Mouse (Mus musculus): ENCODE measurements around the gene Gnptab. TPM values are rescaled to one million over a fixed set of nuclear protein-coding genes. Genes with fewer than 3 reads are reported as not detected.
A peak's percentile ranks its signal among the peaks of the same experiment; 100 is the strongest.

Gnptab gene
- total and polyA plus RNA-seq, 3 experiments, result 14.2 to 24.1 TPM; not detected in 1

GRCm38 (mm10) chr10:88451221-88451620 lies 72.3 kb downstream of the Gnptab start:
- Histone ChIP-seq H3K9ac (ENCODE audit: control insufficient read depth, low read depth, low read length, poor library complexity, severe bottlenecking) (no peak overlapping the region), H3K9me3 (replicated peaks; ENCODE audit: insufficient read depth, low read length) (no peaks in the 10 kb centered on the region), H3K27me3 (ENCODE audit: control insufficient read depth in 1 of 2, insufficient read depth in 2 of 2, low read length in 2 of 2) (no peaks in the 10 kb centered on the region), H3K27ac (ENCODE audit: control insufficient read depth, low read depth, low read length) (no peak overlapping the region), H3K4me1 (ENCODE audit: control insufficient read depth in 1 of 2, insufficient read depth in 2 of 2, low read length in 2 of 2) (no peaks in the 10 kb centered on the region), H3K36me3 (ENCODE audit: control insufficient read depth in 1 of 2, insufficient read depth in 2 of 2, low read length in 2 of 2) (no peaks in the 10 kb centered on the region; a peak in 1 of 4 replicates), H3K79me2 (ENCODE audit: control insufficient read depth, insufficient read depth, low read length, poor library complexity) (no peaks in the 10 kb centered on the region), H3K4me3 (ENCODE audit: control insufficient read depth in 1 of 2, insufficient read depth in 1 of 2, low read depth in 2 of 2, low read length in 2 of 2) (no peak overlapping the region)
- DNase-seq (ENCODE audit: low read depth, low spot score), result peak; percentile 52
- TF ChIP-seq MYC (IDR thresholded peaks at IDR 0.05; ENCODE audit: low read depth, low read length) (no peak), ETS1 (IDR thresholded peaks at IDR 0.05; ENCODE audit: low read depth, low read length) (0 out of 2 replicates have a peak, but pooled peaks have one; percentile 11), USF1 (IDR thresholded peaks at IDR 0.05; ENCODE audit: low read depth, low read length) (no peak), MYB (IDR thresholded peaks at IDR 0.05; ENCODE audit: low read depth, low read length) (no peak)

GRCm38 (mm10) chr10:88451990-88452389 lies 73.1 kb downstream of the Gnptab start:
- H3K36me3 ChIP-seq (ENCODE audit: control insufficient read depth in 1 of 2, insufficient read depth in 2 of 2, low read length in 2 of 2), result no peaks in the 10 kb centered on the region
- no peaks in the 10 kb centered on the region for H3K4me1 ChIP-seq (ENCODE audit: control insufficient read depth in 1 of 2, insufficient read depth in 2 of 2, low read length in 2 of 2)
- H3K4me3 ChIP-seq (ENCODE audit: control insufficient read depth in 1 of 2, insufficient read depth in 1 of 2, low read depth in 2 of 2, low read length in 2 of 2), result no peak overlapping the region
- no peaks in the 10 kb centered on the region for H3K9me3 ChIP-seq (replicated peaks; ENCODE audit: insufficient read depth, low read length)
- H3K27ac ChIP-seq (ENCODE audit: control insufficient read depth, low read depth, low read length), result no peak overlapping the region
- H3K9ac ChIP-seq (ENCODE audit: control insufficient read depth, low read depth, low read length, poor library complexity, severe bottlenecking), result no peak overlapping the region
- TF ChIP-seq ZKSCAN1 (IDR thresholded peaks at IDR 0.05; ENCODE audit: low read depth, low read length) (no peak), ETS1 (IDR thresholded peaks at IDR 0.05; ENCODE audit: low read depth, low read length) (no peak), E2F4 (IDR thresholded peaks at IDR 0.05; ENCODE audit: borderline replicate concordance, low read depth, low read length) (no peak), TCF12 (IDR thresholded peaks at IDR 0.05; ENCODE audit: low read depth, low read length) (no peak), MAFK (IDR thresholded peaks at IDR 0.05; ENCODE audit: borderline replicate concordance, low read depth, low read length) (no peak), HCFC1 (IDR thresholded peaks at IDR 0.05; ENCODE audit: low read depth, low read length) (no peak), KAT2A (conservative IDR thresholded peaks at IDR 0.05; ENCODE audit: low read depth, low read length) (no peak), POLR2AphosphoS5 (IDR thresholded peaks at IDR 0.05; ENCODE audit: borderline replicate concordance, low read depth, low read length) (no peak), MEF2A (IDR thresholded peaks at IDR 0.05; ENCODE audit: extremely low read depth, insufficient replicate concordance, low read depth, low read length, poor library complexity, severe bottlenecking) (no peak), ZNF384 (IDR thresholded peaks at IDR 0.05; ENCODE audit: low read depth, low read length) (no peak), ZMIZ1 (IDR thresholded peaks at IDR 0.05; ENCODE audit: low read depth, low read length) (no peak)
- no peaks in the 10 kb centered on the region for H3K79me2 ChIP-seq (ENCODE audit: control insufficient read depth, insufficient read depth, low read length, poor library complexity)
- no peaks in the 10 kb centered on the region for H3K27me3 ChIP-seq (ENCODE audit: control insufficient read depth in 1 of 2, insufficient read depth in 2 of 2, low read length in 2 of 2)
- DNase-seq (ENCODE audit: low read depth, low spot score), result no peak

GRCm38 (mm10) chr10:88457816-88458215 lies 78.9 kb downstream of the Gnptab start:
- Histone ChIP-seq H3K9me3 (replicated peaks; ENCODE audit: insufficient read depth, low read length) (no peaks in the 10 kb centered on the region), H3K4me1 (ENCODE audit: control insufficient read depth in 1 of 2, insufficient read depth in 2 of 2, low read length in 2 of 2) (no peaks in the 10 kb centered on the region), H3K79me2 (ENCODE audit: control insufficient read depth, insufficient read depth, low read length, poor library complexity) (no peaks in the 10 kb centered on the region), H3K9ac (ENCODE audit: control insufficient read depth, low read depth, low read length, poor library complexity, severe bottlenecking) (no peak overlapping the region), H3K4me3 (ENCODE audit: control insufficient read depth in 1 of 2, insufficient read depth in 1 of 2, low read depth in 2 of 2, low read length in 2 of 2) (no peak overlapping the region), H3K27me3 (ENCODE audit: control insufficient read depth in 1 of 2, insufficient read depth in 2 of 2, low read length in 2 of 2) (no peaks in the 10 kb centered on the region), H3K36me3 (ENCODE audit: control insufficient read depth in 1 of 2, insufficient read depth in 2 of 2, low read length in 2 of 2) (no peaks in the 10 kb centered on the region), H3K27ac (ENCODE audit: control insufficient read depth, low read depth, low read length) (no peak overlapping the region)
- no peak for TF ChIP-seq GATA1 (IDR thresholded peaks at IDR 0.05; ENCODE audit: low read depth, low read length)
- TF ChIP-seq TCF12 (IDR thresholded peaks at IDR 0.05; ENCODE audit: low read depth, low read length), result no peak
- no peak for TF ChIP-seq CHD1 (IDR thresholded peaks at IDR 0.05; ENCODE audit: low read depth, low read length)
- TF ChIP-seq E2F4 (IDR thresholded peaks at IDR 0.05; ENCODE audit: borderline replicate concordance, low read depth, low read length), result no peak
- no peak for TF ChIP-seq ELF1 (IDR thresholded peaks at IDR 0.05; ENCODE audit: low read depth, low read length)
- TF ChIP-seq POLR2AphosphoS5 (IDR thresholded peaks at IDR 0.05; ENCODE audit: borderline replicate concordance, low read depth, low read length), result no peak
- TF ChIP-seq HCFC1 (IDR thresholded peaks at IDR 0.05; ENCODE audit: low read depth, low read length), result no peak
- TF ChIP-seq MYB (IDR thresholded peaks at IDR 0.05; ENCODE audit: low read depth, low read length), result no peak
- no peak for TF ChIP-seq NRF1 (IDR thresholded peaks at IDR 0.05; ENCODE audit: insufficient read depth, low read depth, low read length, poor library complexity, severe bottlenecking)
- TF ChIP-seq ZMIZ1 (IDR thresholded peaks at IDR 0.05; ENCODE audit: low read depth, low read length), result no peak
- TF ChIP-seq MEF2A (IDR thresholded peaks at IDR 0.05; ENCODE audit: extremely low read depth, insufficient replicate concordance, low read depth, low read length, poor library complexity, severe bottlenecking), result no peak
- no peak for TF ChIP-seq EP300 (IDR thresholded peaks at IDR 0.05; ENCODE audit: low read depth in 1 of 2, low read length in 2 of 2)
- no peak for TF ChIP-seq TAL1 (IDR thresholded peaks at IDR 0.05; ENCODE audit: low read length)
- no peak for TF ChIP-seq POLR2A (IDR thresholded peaks at IDR 0.05; ENCODE audit: control insufficient read depth in 1 of 2, insufficient read depth in 1 of 2, low read depth in 1 of 2, low read length in 2 of 2, poor library complexity in 1 of 2)
- no peak for TF ChIP-seq CTCF (IDR thresholded peaks at IDR 0.05 in 2 of 3, conservative IDR thresholded peaks at IDR 0.05 in 1 of 3; ENCODE audit: control insufficient read depth in 1 of 3, insufficient read depth in 1 of 3, low read depth in 2 of 3, low read length in 3 of 3, poor library complexity in 1 of 3, severe bottlenecking in 1 of 3)
- no peak for TF ChIP-seq POLR2AphosphoS2 (IDR thresholded peaks at IDR 0.05; ENCODE audit: low read length)
- TF ChIP-seq ZNF384 (IDR thresholded peaks at IDR 0.05; ENCODE audit: low read depth, low read length), result no peak
- no peak for TF ChIP-seq SMC3 (IDR thresholded peaks at IDR 0.05; ENCODE audit: low read depth, low read length)
- DNase-seq (ENCODE audit: low read depth, low spot score), result no peak
